Mouse (Mus musculus) stomach, postnatal 0 days (tissue): ENCODE results near the gene Pigg. TPM values are rescaled to one million over a fixed set of nuclear protein-coding genes. Genes with fewer than 3 reads are reported as not detected.
A peak's percentile ranks its signal among the peaks of the same experiment; 100 is the strongest.

ENCODE experiments used
- ATAC-seq: fragments of 200-750 bp; cut with Nextera tagmentation; 2 replicates; pipeline ENCODE4 v1.8.0; 2017; ENCODE audit not compliant: low FRiP score, low TSS enrichment
- DNase-seq: peaks from one replicate; pipeline ENCODE4 v3.0.0-alpha.2; 2016; ENCODE audit warnings: low spot score
- H3K27ac ChIP-seq: fragments of 300-500 bp; sonication (generic); replicated peaks from 2 replicates; pipeline ENCODE4 v1.5.1; 2014; ENCODE audit warnings: mild to moderate bottlenecking, control low read depth
- H3K27me3 ChIP-seq: fragments of 300-500 bp; sonication (generic); 2 replicates; pipeline ENCODE4 v1.6.1; 2014; ENCODE audit warnings: low read length; ENCODE audit not compliant: control insufficient read depth, insufficient read depth
- H3K36me3 ChIP-seq: fragments of 300-500 bp; sonication (generic); 2 replicates; pipeline ENCODE4 v1.6.1; 2014; ENCODE audit warnings: low read length, mixed read lengths; ENCODE audit not compliant: control insufficient read depth, insufficient read depth
- H3K4me1 ChIP-seq: fragments of 300-500 bp; sonication (generic); replicated peaks from 2 replicates; pipeline ENCODE4 v1.6.1; 2014; ENCODE audit warnings: antibody characterized with exemption; ENCODE audit not compliant: control insufficient read depth, insufficient read depth
- H3K4me2 ChIP-seq: fragments of 300-500 bp; sonication (generic); replicated peaks from 2 replicates; pipeline ENCODE4 v1.6.1; 2014; ENCODE audit warnings: low read depth, mild to moderate bottlenecking, control low read depth, moderate library complexity
- H3K4me3 ChIP-seq: fragments of 300-500 bp; sonication (generic); 2 replicates; pipeline ENCODE4 v1.5.1; 2014; ENCODE audit warnings: low read depth, low read length, control low read depth
- H3K9ac ChIP-seq: fragments of 300-500 bp; sonication (generic); 2 replicates; pipeline ENCODE4 v1.6.1; 2014; ENCODE audit warnings: mild to moderate bottlenecking, low read length, control low read depth, mixed read lengths
- H3K9me3 ChIP-seq: fragments of 300-500 bp; sonication (generic); 2 replicates; pipeline ENCODE4 v1.6.1; 2016; ENCODE audit warnings: low read length; ENCODE audit not compliant: control insufficient read depth
- CTCF ChIP-seq: IDR thresholded peaks from 2 replicates; pipeline ENCODE4 v1.5.1; 2016; ENCODE audit warnings: antibody characterized with exemption, low read depth, mild to moderate bottlenecking, moderate library complexity
- EP300 ChIP-seq: optimal IDR thresholded peaks from 2 replicates; pipeline ENCODE3; 2016; ENCODE audit warnings: antibody characterized with exemption
- WGBS: fragments of 180-500 bp; shearing (Covaris S2); extraction: QIAGEN DNeasy Blood & Tissue Kit; methylation state at CpG from one replicate; pipeline ENCODE4 v1.1.7; 2014; 5-methylcytosine and 5-hydroxymethylcytosine counted together
- polyA plus RNA-seq: library from polyadenylated mRNA; unstranded; fragments of >200 nt; fragmentation: Nextera tagmentation; extraction: Ambion mirVana; gene quantifications from 2 replicates; pipeline ENCODE4 v1.2.1, GENCODE M21; 2015

The Pigg gene
- polyA plus RNA-seq, 1 experiment from 2014 or later, result 4.2 TPM

- H3K27ac ChIP-seq, result peak overlapping the region; percentile 91
Measured at GRCm38 (mm10) chr5:108313065-108313860, 854 bp downstream of the Pigg start.

DNA sequence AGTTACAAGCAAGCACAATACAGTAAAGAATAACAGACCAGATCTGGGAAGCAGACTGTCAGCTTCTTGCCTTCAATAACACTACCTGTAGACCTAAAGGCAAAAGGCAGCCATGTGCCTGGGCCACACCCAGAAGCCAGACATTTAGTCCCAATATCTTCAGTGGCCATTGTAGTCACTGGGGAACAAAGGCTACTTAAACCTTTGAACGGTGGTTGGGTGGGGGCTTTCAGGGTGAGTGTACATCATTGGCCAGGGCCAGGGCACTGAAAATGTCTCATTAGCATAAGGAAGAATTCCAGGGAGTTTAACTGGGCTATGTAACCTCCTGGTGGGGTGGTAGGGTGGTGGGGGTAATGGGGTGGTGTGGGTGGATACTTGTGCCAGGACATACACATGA lies 18.6 kb downstream of the Pigg start:
- Histone ChIP-seq H3K4me2 (no peak overlapping the region), H3K9me3 (no peaks in the 10 kb centered on the region), H3K27me3 (no peaks in the 10 kb centered on the region), H3K27ac (no peak overlapping the region), H3K36me3 (peaks cover 2% of the 10 kb centered on the region; the same call in 1 of the 2 replicates), H3K4me3 (no peak overlapping the region), H3K4me1 (no peaks in the 10 kb centered on the region), H3K9ac (no peak overlapping the region)
- ATAC-seq, result no peak
- 65% methylated on average over 1 of the region's 1 CpGs for WGBS
- TF ChIP-seq EP300 (no peak), CTCF (no peak)
- DNase-seq, result no peak

More at GRCm38 (mm10) chr5:108313065-108313860, 854 bp downstream of the Pigg start:
- Histone ChIP-seq H3K36me3 (no peaks in the 10 kb centered on the region), H3K4me2 (peak overlapping the region; percentile 85), H3K9ac (peak overlapping the region; percentile 90), H3K9me3 (no peaks in the 10 kb centered on the region), H3K4me1 (no peaks in the 10 kb centered on the region), H3K4me3 (peak overlapping the region; percentile 75), H3K27me3 (no peaks in the 10 kb centered on the region)
- WGBS, result 5% methylated on average over 16 of the region's 16 CpGs
- TF ChIP-seq EP300 (no peak), CTCF (no peak)
- peak; percentile 5; the same call in 1 of the 2 replicates for ATAC-seq
- peak; percentile 13 for DNase-seq

DNA sequence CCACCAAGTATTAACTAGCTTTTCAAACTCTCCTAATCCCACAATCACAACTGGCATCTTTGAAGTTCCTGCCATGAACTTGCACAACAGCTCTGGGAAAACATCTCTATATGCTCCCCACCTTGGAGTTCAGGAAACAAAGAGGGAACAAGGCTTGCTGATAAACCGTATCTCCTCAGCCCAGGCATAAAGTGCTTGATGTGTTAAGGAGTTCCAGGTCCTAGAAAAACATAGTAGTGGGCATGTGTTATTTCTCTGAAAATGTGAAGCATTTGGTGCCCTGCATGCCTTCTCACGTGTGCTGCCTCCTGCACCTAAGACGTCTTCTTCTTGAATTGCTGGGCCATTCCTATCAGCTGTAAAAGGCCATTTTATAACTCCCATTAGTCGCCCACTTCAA lies 25.0 kb downstream of the Pigg start:
- Histone ChIP-seq H3K4me3 (no peak overlapping the region), H3K9me3 (no peaks in the 10 kb centered on the region), H3K27me3 (no peaks in the 10 kb centered on the region), H3K4me2 (no peak overlapping the region), H3K4me1 (no peaks in the 10 kb centered on the region), H3K36me3 (peaks cover 4% of the 10 kb centered on the region; the same call in 1 of the 2 replicates), H3K27ac (no peak overlapping the region), H3K9ac (no peak overlapping the region)
- 71% methylated on average over 4 of the region's 4 CpGs for WGBS
- TF ChIP-seq CTCF, result no peak
- TF ChIP-seq EP300, result no peak
- ATAC-seq (no peak), DNase-seq (no peak)

DNA sequence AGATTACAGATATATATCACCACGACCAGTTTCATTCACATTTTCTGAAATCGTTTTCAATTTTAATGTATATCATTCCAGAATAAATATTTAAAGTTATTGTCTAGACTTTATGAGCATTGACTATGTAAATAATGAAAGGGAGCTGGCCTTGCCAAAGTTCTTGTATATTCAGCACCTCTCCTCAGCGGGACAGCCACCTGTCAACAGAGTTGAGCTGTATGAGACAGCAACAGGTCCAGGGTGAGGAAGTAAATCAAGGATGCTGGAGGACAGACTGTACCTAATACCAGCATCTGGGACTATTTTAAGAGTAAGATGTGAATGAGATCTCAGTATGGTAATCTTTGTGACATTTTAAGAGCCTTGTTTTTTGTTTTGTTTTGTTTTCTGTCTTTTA lies 25.6 kb downstream of the Pigg start:
- no peak overlapping the region for H3K4me3 ChIP-seq
- H3K27ac ChIP-seq, result no peak overlapping the region
- ATAC-seq (no peak), DNase-seq (no peak)
- H3K9me3 ChIP-seq, result no peaks in the 10 kb centered on the region
- H3K4me1 ChIP-seq, result no peaks in the 10 kb centered on the region
- no peaks in the 10 kb centered on the region for H3K27me3 ChIP-seq
- TF ChIP-seq CTCF (no peak), EP300 (no peak)
- H3K4me2 ChIP-seq, result no peak overlapping the region
- peaks cover 4% of the 10 kb centered on the region; the same call in 1 of the 2 replicates for H3K36me3 ChIP-seq
- no peak overlapping the region for H3K9ac ChIP-seq
- 58% methylated on average over 3 of the region's 3 CpGs for WGBS

DNA sequence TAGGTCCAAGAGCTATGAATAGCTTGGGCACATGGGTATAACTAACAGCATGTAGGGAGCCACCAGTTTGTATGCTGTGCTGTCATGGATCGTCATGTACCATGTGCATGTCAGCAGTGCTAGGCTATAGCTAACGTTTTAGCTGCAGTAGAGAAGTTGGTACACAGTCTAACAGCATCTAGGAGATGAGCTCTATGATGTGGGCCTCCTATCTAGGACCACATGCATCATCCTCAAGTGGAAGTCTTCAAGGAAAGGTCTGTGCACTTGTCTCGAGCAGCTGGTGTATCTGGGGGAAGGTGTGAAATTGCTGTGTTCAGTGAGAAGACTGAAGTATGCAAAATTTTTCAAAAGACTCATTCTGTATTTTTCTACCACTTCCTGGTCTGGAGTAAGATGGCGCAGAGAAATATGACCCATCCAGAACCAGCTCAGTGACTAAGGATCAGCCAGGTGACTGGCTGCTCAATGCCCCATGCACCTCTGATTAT lies 31.3 kb downstream of the Pigg start:
- H3K4me1 ChIP-seq, result no peaks in the 10 kb centered on the region
- H3K9ac ChIP-seq, result no peak overlapping the region
- H3K4me3 ChIP-seq, result no peak overlapping the region
- ATAC-seq, result no peak
- H3K27me3 ChIP-seq, result no peaks in the 10 kb centered on the region
- no peak overlapping the region for H3K27ac ChIP-seq
- H3K9me3 ChIP-seq, result no peaks in the 10 kb centered on the region
- H3K4me2 ChIP-seq, result no peak overlapping the region
- 91% methylated on average over 4 of the region's 4 CpGs for WGBS
- DNase-seq, result no peak
- no peak for TF ChIP-seq CTCF
- TF ChIP-seq EP300, result no peak
- H3K36me3 ChIP-seq, result peaks cover 8% of the 10 kb centered on the region; the same call in 1 of the 2 replicates
